Mouse (Mus musculus): Measurements from ENCODE around the gene Mtmr2. TPM values are rescaled to one million over a fixed set of nuclear protein-coding genes. Genes with fewer than 3 reads are reported as not detected.

The Mtmr2 gene
- polyA plus RNA-seq, 1 experiment from 2014 or later: 39.5 TPM

DNA sequence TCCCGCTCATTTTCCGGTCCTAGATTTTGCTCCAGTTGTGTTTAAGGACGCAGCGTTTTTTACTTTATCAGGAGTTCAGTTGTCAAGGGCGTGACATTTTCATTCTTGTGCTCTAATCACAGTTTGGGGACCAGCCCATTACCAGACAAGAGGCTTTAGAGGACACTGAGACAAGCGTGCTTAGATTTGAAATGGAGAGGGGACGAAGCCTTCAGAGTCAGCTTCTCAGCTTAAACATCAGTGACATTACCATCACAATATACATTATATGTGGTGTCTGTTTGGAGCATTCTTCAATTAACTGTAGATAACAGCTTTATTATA, 1.4 kb downstream of the Mtmr2 start:
- no peaks in the 10 kb centered on the region for H3K4me1 ChIP-seq (replicated peaks; ENCODE audit: control insufficient read depth, insufficient read depth)
- peak overlapping the region; percentile 95 for H3K4me3 ChIP-seq (ENCODE audit: low read depth, low read length)
- no peaks in the 10 kb centered on the region for H3K27me3 ChIP-seq (ENCODE audit: control insufficient read depth, insufficient read depth, low read length)
- peak overlapping the region; percentile 97 for H3K27ac ChIP-seq (replicated peaks)
- peak overlapping the region; percentile 97 for H3K9ac ChIP-seq (ENCODE audit: low read length)
- H3K36me3 ChIP-seq (ENCODE audit: control insufficient read depth, insufficient read depth, low read length): no peaks in the 10 kb centered on the region
- TF ChIP-seq EP300 (optimal IDR thresholded peaks at IDR 0.05) (no peak), CTCF (IDR thresholded peaks at IDR 0.05; ENCODE audit: low read depth) (no peak)
- ATAC-seq (ENCODE audit: low FRiP score, low TSS enrichment): no peak
- peak overlapping the region; percentile 70 for H3K4me2 ChIP-seq (replicated peaks; ENCODE audit: low read depth)
- WGBS: 0% methylated on average over 7 of the region's 7 CpGs
- H3K9me3 ChIP-seq (ENCODE audit: control insufficient read depth, low read length): no peaks in the 10 kb centered on the region
- no peak for DNase-seq (ENCODE audit: low spot score)

DNA sequence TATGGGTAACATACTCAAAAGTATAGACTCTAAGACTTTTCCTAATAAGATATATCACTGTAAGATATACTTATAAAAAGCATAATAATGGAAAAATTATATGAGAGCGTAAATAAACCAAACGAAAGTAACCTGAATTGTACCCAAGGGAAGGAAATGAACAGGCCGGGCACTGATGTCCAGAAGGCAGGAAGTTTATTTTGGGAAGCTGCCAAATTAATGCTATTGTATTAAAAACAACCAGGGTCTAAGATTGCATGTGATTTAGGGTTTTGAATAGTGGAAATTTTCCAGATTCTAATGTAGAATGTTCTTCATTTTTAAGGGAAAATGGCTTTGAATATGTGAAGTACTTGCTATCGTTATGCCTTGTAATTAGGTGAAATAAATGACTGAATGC, 4.3 kb downstream of the Mtmr2 start:
- no peaks in the 10 kb centered on the region for H3K36me3 ChIP-seq (ENCODE audit: control insufficient read depth, insufficient read depth, low read length)
- no peak overlapping the region for H3K9ac ChIP-seq (ENCODE audit: low read length)
- 74% methylated on average over 4 of the region's 4 CpGs for WGBS
- no peak for DNase-seq (ENCODE audit: low spot score)
- no peaks in the 10 kb centered on the region for H3K27me3 ChIP-seq (ENCODE audit: control insufficient read depth, insufficient read depth, low read length)
- no peak overlapping the region for H3K27ac ChIP-seq (replicated peaks)
- no peak for ATAC-seq (ENCODE audit: low FRiP score, low TSS enrichment)
- H3K4me1 ChIP-seq (replicated peaks; ENCODE audit: control insufficient read depth, insufficient read depth): no peaks in the 10 kb centered on the region
- H3K4me3 ChIP-seq (ENCODE audit: low read depth, low read length): no peak overlapping the region
- H3K4me2 ChIP-seq (replicated peaks; ENCODE audit: low read depth): no peak overlapping the region
- no peaks in the 10 kb centered on the region for H3K9me3 ChIP-seq (ENCODE audit: control insufficient read depth, low read length)
- TF ChIP-seq EP300 (optimal IDR thresholded peaks at IDR 0.05) (no peak), CTCF (IDR thresholded peaks at IDR 0.05; ENCODE audit: low read depth) (no peak)

DNA sequence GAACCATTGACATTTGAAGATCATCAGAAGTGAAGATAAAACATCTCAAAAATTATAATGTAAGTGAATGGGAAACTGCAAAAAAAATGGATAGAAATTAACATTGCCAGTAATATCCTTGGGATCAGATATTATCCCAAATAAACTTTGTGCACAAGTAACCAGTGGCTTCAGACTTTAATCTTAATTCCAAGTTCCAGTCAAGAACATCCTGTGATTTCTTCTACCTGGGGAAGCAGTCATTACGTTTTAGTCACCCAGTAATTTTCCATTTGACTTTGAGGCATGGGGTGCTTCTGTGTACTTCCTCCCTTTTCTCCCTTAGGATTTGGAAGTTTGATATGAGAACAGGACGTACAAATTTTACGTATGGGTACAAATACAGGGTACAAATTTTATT, 12.2 kb downstream of the Mtmr2 start:
- TF ChIP-seq CTCF (IDR thresholded peaks at IDR 0.05; ENCODE audit: low read depth) (no peak), EP300 (optimal IDR thresholded peaks at IDR 0.05) (no peak)
- H3K36me3 ChIP-seq (ENCODE audit: control insufficient read depth, insufficient read depth, low read length): no peaks in the 10 kb centered on the region
- ATAC-seq (ENCODE audit: low FRiP score, low TSS enrichment) (no peak), DNase-seq (ENCODE audit: low spot score) (no peak)
- H3K4me2 ChIP-seq (replicated peaks; ENCODE audit: low read depth): no peak overlapping the region
- 87% methylated on average over 3 of the region's 3 CpGs for WGBS
- no peaks in the 10 kb centered on the region for H3K4me1 ChIP-seq (replicated peaks; ENCODE audit: control insufficient read depth, insufficient read depth)
- no peaks in the 10 kb centered on the region for H3K9me3 ChIP-seq (ENCODE audit: control insufficient read depth, low read length)
- H3K27ac ChIP-seq (replicated peaks): no peak overlapping the region
- H3K27me3 ChIP-seq (ENCODE audit: control insufficient read depth, insufficient read depth, low read length): no peaks in the 10 kb centered on the region
- no peak overlapping the region for H3K9ac ChIP-seq (ENCODE audit: low read length)
- H3K4me3 ChIP-seq (ENCODE audit: low read depth, low read length): no peak overlapping the region

DNA sequence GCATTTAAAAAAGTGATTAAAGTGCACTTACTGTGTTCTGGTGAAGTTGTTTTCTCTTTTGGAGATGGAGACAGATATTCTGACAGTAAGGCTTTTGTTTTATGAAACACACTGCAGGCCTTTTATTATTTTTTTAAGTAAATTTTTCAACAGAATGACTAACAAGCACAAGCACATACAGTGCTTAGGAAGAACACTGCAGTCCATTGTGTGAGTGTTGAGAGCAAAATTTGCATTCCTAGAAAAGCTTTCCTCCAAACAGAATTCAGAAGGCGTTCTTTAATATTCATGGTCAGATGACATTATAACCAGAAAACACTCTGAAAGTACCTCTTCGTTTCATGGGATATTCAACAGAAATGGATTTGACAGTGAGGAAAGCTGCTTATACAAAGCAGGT, 17.4 kb downstream of the Mtmr2 start:
- no peak overlapping the region for H3K4me3 ChIP-seq (ENCODE audit: low read depth, low read length)
- no peak overlapping the region for H3K27ac ChIP-seq (replicated peaks)
- DNase-seq (ENCODE audit: low spot score): no peak
- WGBS: 63% methylated on average over 2 of the region's 2 CpGs
- no peaks in the 10 kb centered on the region for H3K27me3 ChIP-seq (ENCODE audit: control insufficient read depth, insufficient read depth, low read length)
- H3K4me1 ChIP-seq (replicated peaks; ENCODE audit: control insufficient read depth, insufficient read depth): no peaks in the 10 kb centered on the region
- no peak overlapping the region for H3K4me2 ChIP-seq (replicated peaks; ENCODE audit: low read depth)
- no peaks in the 10 kb centered on the region for H3K36me3 ChIP-seq (ENCODE audit: control insufficient read depth, insufficient read depth, low read length)
- TF ChIP-seq EP300 (optimal IDR thresholded peaks at IDR 0.05) (no peak), CTCF (IDR thresholded peaks at IDR 0.05; ENCODE audit: low read depth) (no peak)
- no peak overlapping the region for H3K9ac ChIP-seq (ENCODE audit: low read length)
- no peaks in the 10 kb centered on the region for H3K9me3 ChIP-seq (ENCODE audit: control insufficient read depth, low read length)
- no peak for ATAC-seq (ENCODE audit: low FRiP score, low TSS enrichment)

DNA sequence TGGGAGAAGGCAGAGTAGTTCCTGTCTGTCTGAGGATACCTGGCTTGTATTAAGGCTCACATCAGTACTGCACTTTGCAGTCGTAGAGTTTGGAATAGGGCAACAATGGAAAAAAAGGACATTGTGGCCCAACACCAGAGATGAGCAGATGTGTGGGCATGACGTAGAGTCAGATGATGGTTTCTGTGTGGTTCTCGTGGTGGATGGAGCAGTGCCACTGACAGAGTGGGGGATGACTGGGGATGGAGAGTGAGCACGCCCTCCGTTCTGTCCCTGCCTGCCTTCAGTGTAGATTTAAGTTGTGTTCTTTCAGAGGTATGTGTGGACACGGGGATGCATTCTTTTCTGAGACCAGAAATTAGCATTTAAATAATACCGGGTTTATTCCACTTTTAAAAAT, 18.4 kb downstream of the Mtmr2 start:
- Histone ChIP-seq H3K9me3 (ENCODE audit: control insufficient read depth, low read length) (no peaks in the 10 kb centered on the region), H3K4me1 (replicated peaks; ENCODE audit: control insufficient read depth, insufficient read depth) (no peaks in the 10 kb centered on the region), H3K27me3 (ENCODE audit: control insufficient read depth, insufficient read depth, low read length) (no peaks in the 10 kb centered on the region), H3K4me2 (replicated peaks; ENCODE audit: low read depth) (no peak overlapping the region), H3K9ac (ENCODE audit: low read length) (no peak overlapping the region), H3K4me3 (ENCODE audit: low read depth, low read length) (no peak overlapping the region), H3K27ac (replicated peaks) (no peak overlapping the region), H3K36me3 (ENCODE audit: control insufficient read depth, insufficient read depth, low read length) (no peaks in the 10 kb centered on the region)
- DNase-seq (ENCODE audit: low spot score) (no peak), ATAC-seq (ENCODE audit: low FRiP score, low TSS enrichment) (no peak)
- 89% methylated on average over 7 of the region's 7 CpGs for WGBS
- no peak for TF ChIP-seq EP300 (optimal IDR thresholded peaks at IDR 0.05)
- no peak for TF ChIP-seq CTCF (IDR thresholded peaks at IDR 0.05; ENCODE audit: low read depth)

DNA sequence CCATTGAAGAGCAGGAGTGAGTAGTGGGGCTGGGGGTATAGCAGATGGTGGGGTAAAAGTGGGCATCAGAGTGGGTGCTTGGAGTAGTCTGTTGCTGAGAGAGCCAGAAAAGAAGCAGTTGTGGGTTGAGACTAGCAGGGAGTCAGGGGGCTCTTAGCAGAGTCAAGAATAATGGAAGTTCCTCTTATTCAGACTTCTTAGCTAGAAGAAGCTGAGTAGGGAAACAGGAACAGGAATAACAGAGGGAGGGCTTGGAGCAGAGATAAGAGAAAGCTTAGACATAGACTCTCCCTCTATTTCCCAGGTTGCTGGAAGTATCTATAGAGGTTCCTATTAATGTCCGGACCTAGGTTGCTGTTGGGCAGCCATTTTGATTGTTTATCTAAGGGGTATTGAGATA, 26.5 kb downstream of the Mtmr2 start:
- Histone ChIP-seq H3K36me3 (ENCODE audit: control insufficient read depth, insufficient read depth, low read length) (no peaks in the 10 kb centered on the region), H3K4me3 (ENCODE audit: low read depth, low read length) (no peak overlapping the region), H3K4me1 (replicated peaks; ENCODE audit: control insufficient read depth, insufficient read depth) (no peaks in the 10 kb centered on the region), H3K9me3 (ENCODE audit: control insufficient read depth, low read length) (no peaks in the 10 kb centered on the region), H3K4me2 (replicated peaks; ENCODE audit: low read depth) (no peak overlapping the region), H3K9ac (ENCODE audit: low read length) (no peak overlapping the region), H3K27ac (replicated peaks) (no peak overlapping the region), H3K27me3 (ENCODE audit: control insufficient read depth, insufficient read depth, low read length) (no peaks in the 10 kb centered on the region)
- no peak for TF ChIP-seq EP300 (optimal IDR thresholded peaks at IDR 0.05)
- no peak for TF ChIP-seq CTCF (IDR thresholded peaks at IDR 0.05; ENCODE audit: low read depth)
- WGBS: 93% methylated on average over 1 of the region's 1 CpGs
- DNase-seq (ENCODE audit: low spot score) (no peak), ATAC-seq (ENCODE audit: low FRiP score, low TSS enrichment) (no peak)

Data from stomach, postnatal 0 days (tissue).